ENCODE assay signal across 7 mouse cellular contexts in genomic region chr9:25482322-25482998, GRCm38 (mm10). TPM values are rescaled to one million over a fixed set of nuclear protein-coding genes. Genes with fewer than 3 reads are reported as not detected.
DNase-seq lines count a peak whose midpoint lies in the region; ATAC-seq and TF ChIP-seq lines count a peak whose summit lies in the region.

No protein-coding gene starts in this region.

- no peak overlapping the region for H3K27ac ChIP-seq in thymus, adult 2 months (ENCODE audit: control insufficient read depth, insufficient read depth, low read length)
- no peak overlapping the region for H3K27ac ChIP-seq in forebrain, embryonic 12.5 days
- no peak overlapping the region for H3K27ac ChIP-seq in midbrain, embryonic 12.5 days (replicated peaks)

- H3K9me3 ChIP-seq in forebrain, embryonic 12.5 days = no peaks in the 10 kb centered on the region
- no peaks in the 10 kb centered on the region for H3K9me3 ChIP-seq in midbrain, embryonic 12.5 days

- DNase-seq in thymus, adult 2 months = peak; percentile 20
- no peak for DNase-seq in thymus, postnatal 10 days (ENCODE audit: low spot score in 2 of 2)
- DNase-seq in induced T-regulatory cell, adult 2 months (ENCODE audit: low read depth) = peak; percentile 42
- DNase-seq in right cerebral cortex, postnatal 36 days (ENCODE audit: low spot score in 2 of 2) = no peak
- no peak for DNase-seq in layer of hippocampus, adult 8-10 months (ENCODE audit: low spot score in 2 of 2)

- peaks cover 13% of the 10 kb centered on the region for H3K4me1 ChIP-seq in thymus, adult 2 months (replicated peaks; ENCODE audit: control insufficient read depth, insufficient read depth, low read length)
- H3K4me1 ChIP-seq in forebrain, embryonic 12.5 days = peaks cover 23% of the 10 kb centered on the region
- H3K4me1 ChIP-seq in midbrain, embryonic 12.5 days = peaks cover 10% of the 10 kb centered on the region; the same call in 1 of the 2 replicates

- no peak overlapping the region for H3K9ac ChIP-seq in forebrain, embryonic 12.5 days
- peak overlapping the region; percentile 66; the same call in 1 of the 2 replicates for H3K9ac ChIP-seq in midbrain, embryonic 12.5 days (replicated peaks)

- H3K4me2 ChIP-seq in forebrain, embryonic 12.5 days = peak overlapping the region; percentile 88
- H3K4me2 ChIP-seq in midbrain, embryonic 12.5 days (replicated peaks) = peak overlapping the region; percentile 85

- H3K4me3 ChIP-seq in thymus, adult 2 months (ENCODE audit: control insufficient read depth, insufficient read depth, low read length) = peak overlapping the region; percentile 26
- peak overlapping the region; percentile 65 for H3K4me3 ChIP-seq in forebrain, embryonic 12.5 days (replicated peaks)
- H3K4me3 ChIP-seq in midbrain, embryonic 12.5 days = peak overlapping the region; percentile 68

- no peak for TF ChIP-seq CTCF in thymus, adult 2 months (IDR thresholded peaks at IDR 0.05; ENCODE audit: borderline replicate concordance, control insufficient read depth, extremely low read depth, insufficient read depth, low read length, poor library complexity)

- H3K27me3 ChIP-seq in thymus, adult 2 months (ENCODE audit: control insufficient read depth, insufficient read depth, low read length) = no peaks in the 10 kb centered on the region
- H3K27me3 ChIP-seq in forebrain, embryonic 12.5 days = peaks cover 9% of the 10 kb centered on the region; the same call in 1 of the 2 replicates
- peaks cover 12% of the 10 kb centered on the region for H3K27me3 ChIP-seq in midbrain, embryonic 12.5 days

- H3K36me3 ChIP-seq in thymus, adult 2 months (ENCODE audit: control insufficient read depth, insufficient read depth, low read length) = no peaks in the 10 kb centered on the region
- H3K36me3 ChIP-seq in forebrain, embryonic 12.5 days (replicated peaks) = no peaks in the 10 kb centered on the region
- H3K36me3 ChIP-seq in midbrain, embryonic 12.5 days = no peaks in the 10 kb centered on the region

- no peak for TF ChIP-seq POLR2A in thymus, adult 2 months (IDR thresholded peaks at IDR 0.05; ENCODE audit: control insufficient read depth, extremely low read depth, insufficient read depth, low read length, poor library complexity)

- 36% methylated on average over 22 of the region's 22 CpGs for WGBS in thymus, adult 2 months
- 55% methylated on average over 22 of the region's 22 CpGs for WGBS in forebrain, embryonic 12.5 days
- 54% methylated on average over 22 of the region's 22 CpGs for WGBS in midbrain, embryonic 12.5 days

- ATAC-seq in forebrain, embryonic 12.5 days (ENCODE audit: low FRiP score) = no peak
- no peak for ATAC-seq in midbrain, embryonic 12.5 days (ENCODE audit: low FRiP score, low read depth)

RNA-seq across cellular contexts. Expression of gene Eepd1, which starts 1.1 kb away (rescaled TPM):
- polyA plus RNA-seq in thymus, adult 2 months (2012; rRNA removed) = 6.5 and 6.9 TPM in 2 replicates
- 7.9 and 9.1 TPM in 2 replicates for polyA plus RNA-seq in forebrain, embryonic 12.5 days (2016; fragmentation: Nextera tagmentation; extraction: Ambion mirVana)
- polyA plus RNA-seq in midbrain, embryonic 12.5 days (2016; fragmentation: Nextera tagmentation; extraction: Ambion mirVana) = 5.8 and 7.1 TPM in 2 replicates
- 10 to 100 TPM; 18.0 to 22.1 (median 19.6) TPM for total RNA-seq in layer of hippocampus, adult 8-10 months (2022)

Comparison
In these comparisons a context has a peak if more than half of its experiments do, and no peak if none do; other contexts are left out.
1. DNase-seq: peak in thymus, adult 2 months (single experiment) and induced T-regulatory cell, adult 2 months (single experiment); none in thymus, postnatal 10 days (0 of 2), right cerebral cortex, postnatal 36 days (0 of 2) and layer of hippocampus, adult 8-10 months (0 of 2).
2. Peak in every context shown above with its lines, with median percentiles within 50 percentile points of each other: H3K4me3 ChIP-seq.